Comparison of ENCODE assay signal across 18 mouse cellular contexts in genomic region chr19:59465751-59466410, GRCm38 (mm10). TPM values are rescaled to one million over a fixed set of nuclear protein-coding genes. Genes with fewer than 3 reads are reported as not detected.
DNase-seq lines count a peak whose midpoint lies in the region; ATAC-seq and TF ChIP-seq lines count a peak whose summit lies in the region.
"Had no signal": no experiment of that assay in that cellular context is flagged by ENCODE, and none has a peak within 500 bp of the region (broad histone marks: within the 10 kb centered on the region; RNA-seq: fewer than 3 reads in every experiment).

No protein-coding gene starts in this region.

- peak overlapping the region; percentile 11; the same call in 1 of the 2 replicates for H3K27ac ChIP-seq in kidney, embryonic 14.5 days (ENCODE audit: low read depth, low read length)
- H3K27ac ChIP-seq in embryonic fibroblast, embryonic 13.5 days (ENCODE audit: insufficient read depth, low read length): peak overlapping the region; percentile 20; the same call in 1 of the 2 replicates
- H3K27ac ChIP-seq in midbrain, embryonic 11.5 days (ENCODE audit: low read depth, low read length): no peak overlapping the region; the same call in 1 of the 2 replicates
- H3K27ac ChIP-seq: gastrocnemius, adult 2 months; liver, embryonic 12.5 days; stomach, embryonic 15.5 days had no signal

- peak overlapping the region; percentile 5; the same call in 1 of the 2 replicates for H3K9ac ChIP-seq in kidney, embryonic 14.5 days (ENCODE audit: low read depth, low read length)
- no peak overlapping the region for H3K9ac ChIP-seq in midbrain, embryonic 11.5 days (ENCODE audit: low read length)
- H3K9ac ChIP-seq: liver, embryonic 12.5 days; stomach, embryonic 15.5 days had no signal

- WGBS in kidney, embryonic 14.5 days: 2% methylated on average over 10 of the region's 10 CpGs
- 1% methylated on average over 10 of the region's 10 CpGs for WGBS in midbrain, embryonic 11.5 days

- peaks cover 91% of the 10 kb centered on the region for H3K27me3 ChIP-seq in kidney, embryonic 14.5 days (ENCODE audit: control insufficient read depth, insufficient read depth, low read length)
- H3K27me3 ChIP-seq in midbrain, embryonic 11.5 days (ENCODE audit: control insufficient read depth, insufficient read depth, low read length): peaks cover 93% of the 10 kb centered on the region

- H3K4me3 ChIP-seq in kidney, embryonic 14.5 days (ENCODE audit: low read length): peak overlapping the region; percentile 0
- no peak overlapping the region for H3K4me3 ChIP-seq in embryonic fibroblast, embryonic 13.5 days (ENCODE audit: insufficient read depth, low read length)
- H3K4me3 ChIP-seq in midbrain, embryonic 11.5 days (ENCODE audit: low read depth, low read length): no peak overlapping the region
- H3K4me3 ChIP-seq: gastrocnemius, adult 2 months; liver, embryonic 12.5 days; stomach, embryonic 15.5 days had no signal

- no peak for DNase-seq in kidney, adult 8-10 months
- DNase-seq in embryo, embryonic 10 days (ENCODE audit: low spot score): peak; percentile 50
- peak; percentile 91 for DNase-seq in midbrain, embryonic 11.5 days (ENCODE audit: low spot score, missing footprints)
- no peak for DNase-seq in left cerebral cortex, adult 9 months (ENCODE audit: low spot score in 2 of 2)
- no peak for DNase-seq in heart, postnatal 4 days
- no peak for DNase-seq in thymus, postnatal 14 days
- DNase-seq: B cell, adult 2 months; cerebellum, adult 9-10 months; gastrocnemius, adult 2 months; lung, postnatal 10 days; thymus, postnatal 4 days had no signal

- H3K9me3 ChIP-seq in kidney, embryonic 14.5 days (ENCODE audit: control insufficient read depth, low read length): no peaks in the 10 kb centered on the region
- H3K9me3 ChIP-seq in midbrain, embryonic 11.5 days (ENCODE audit: control insufficient read depth, low read length): no peaks in the 10 kb centered on the region
- H3K9me3 ChIP-seq: liver, embryonic 12.5 days; stomach, embryonic 15.5 days had no signal

- peak overlapping the region; percentile 47 for H3K4me2 ChIP-seq in kidney, embryonic 14.5 days (replicated peaks; ENCODE audit: low read depth, low read length)
- peak overlapping the region; percentile 17; the same call in 1 of the 2 replicates for H3K4me2 ChIP-seq in midbrain, embryonic 11.5 days
- H3K4me2 ChIP-seq: liver, embryonic 12.5 days; stomach, embryonic 15.5 days had no signal

- no peaks in the 10 kb centered on the region for H3K36me3 ChIP-seq in kidney, embryonic 14.5 days (ENCODE audit: control insufficient read depth, insufficient read depth, low read length)
- H3K36me3 ChIP-seq in midbrain, embryonic 11.5 days (ENCODE audit: control insufficient read depth, insufficient read depth, low read length): no peaks in the 10 kb centered on the region
- H3K36me3 ChIP-seq: G1E; liver, embryonic 12.5 days; stomach, embryonic 15.5 days had no signal

- H3K4me1 ChIP-seq in kidney, embryonic 14.5 days (ENCODE audit: control insufficient read depth, insufficient read depth, low read length): peaks cover 12% of the 10 kb centered on the region
- H3K4me1 ChIP-seq in embryonic fibroblast, embryonic 13.5 days (ENCODE audit: control insufficient read depth, insufficient read depth, low read length): peaks cover 6% of the 10 kb centered on the region; the same call in 1 of the 2 replicates
- peaks cover 35% of the 10 kb centered on the region for H3K4me1 ChIP-seq in midbrain, embryonic 11.5 days (ENCODE audit: control insufficient read depth, insufficient read depth, low read length)
- H3K4me1 ChIP-seq: liver, embryonic 12.5 days had no signal

- ATAC-seq in kidney, embryonic 14.5 days (ENCODE audit: low FRiP score, low TSS enrichment): no peak
- ATAC-seq in midbrain, embryonic 11.5 days (ENCODE audit: low FRiP score): peak; percentile 39
- ATAC-seq: liver, embryonic 12.5 days had no signal

- TF ChIP-seq CTCF in embryonic fibroblast, embryonic 13.5 days (IDR thresholded peaks at IDR 0.05; ENCODE audit: borderline replicate concordance, insufficient read depth, low read length): no peak

- TF ChIP-seq POLR2A in embryonic fibroblast, embryonic 13.5 days (IDR thresholded peaks at IDR 0.05; ENCODE audit: low read depth, low read length): no peak

RNA-seq across cellular contexts. Expression of gene Emx2, which starts 7.7 kb away (rescaled TPM):
- 40.5 and 43.6 TPM in 2 replicates for polyA plus RNA-seq in kidney, embryonic 14.5 days (2014; fragmentation: Nextera tagmentation; extraction: Ambion mirVana)
- polyA plus RNA-seq in embryonic fibroblast, embryonic 13.5 days (2011; ENCODE audit: insufficient read length, low read depth, missing spikeins): 16.6 and 20.5 TPM in 2 replicates
- 12.1 and 12.2 TPM in 2 replicates for polyA plus RNA-seq in midbrain, embryonic 11.5 days (2014; fragmentation: Nextera tagmentation; extraction: Ambion mirVana)
- total RNA-seq in heart, postnatal 4 days (2021): not detected
- total RNA-seq: heart, postnatal 25 days had no signal
- polyA plus RNA-seq: G1E; small intestine, adult 2 months had no signal

Comparison
In these comparisons a context has a peak if more than half of its experiments do, and no peak if none do; other contexts are left out.
1. DNase-seq: peak in embryo, embryonic 10 days (single experiment) and midbrain, embryonic 11.5 days (single experiment); none in kidney, adult 8-10 months (0 of 2), left cerebral cortex, adult 9 months (0 of 2), heart, postnatal 4 days (single experiment) and thymus, postnatal 14 days (single experiment).